Mouse (Mus musculus): ENCODE results near the gene Tspan7. TPM values are rescaled to one million over a fixed set of nuclear protein-coding genes. Genes with fewer than 3 reads are reported as not detected.

Gene Tspan7
- total RNA-seq, 2 experiments from 2014 or later, result 171 to 182 TPM

DNA sequence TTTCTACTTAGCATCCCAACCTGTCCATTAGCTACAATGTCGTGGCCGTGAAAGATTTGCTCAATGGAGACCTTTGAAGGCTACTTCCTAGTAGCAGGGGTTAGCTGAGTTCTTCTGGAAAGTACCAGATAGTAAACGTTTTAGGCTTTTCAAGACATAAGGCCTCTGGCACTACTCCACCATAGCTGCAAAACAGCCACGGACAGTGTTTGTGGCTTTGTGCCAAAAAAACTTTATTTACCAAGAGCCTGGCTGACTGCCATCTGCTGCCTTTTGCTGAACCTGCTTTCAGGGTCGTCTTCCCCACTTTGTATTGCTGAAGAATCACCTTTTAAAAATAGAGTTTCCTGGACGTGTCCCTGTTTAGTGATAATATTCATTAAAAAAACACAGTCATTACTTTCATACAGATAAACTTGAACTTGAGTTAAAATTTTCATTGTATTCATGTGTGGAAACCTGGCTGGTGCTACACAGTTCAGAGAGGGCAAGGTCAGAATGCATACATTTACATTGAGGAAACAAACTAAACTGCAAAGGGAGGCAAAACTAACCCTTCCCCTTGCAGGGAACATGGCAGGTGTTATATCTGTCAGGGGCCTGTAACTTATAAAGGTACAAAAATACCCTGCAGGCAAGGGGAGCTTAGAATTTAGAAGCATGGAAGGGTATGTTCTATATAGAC lies 54.7 kb downstream of the Tspan7 start:
- no peak for DNase-seq (ENCODE audit: low spot score in 2 of 2)

DNA sequence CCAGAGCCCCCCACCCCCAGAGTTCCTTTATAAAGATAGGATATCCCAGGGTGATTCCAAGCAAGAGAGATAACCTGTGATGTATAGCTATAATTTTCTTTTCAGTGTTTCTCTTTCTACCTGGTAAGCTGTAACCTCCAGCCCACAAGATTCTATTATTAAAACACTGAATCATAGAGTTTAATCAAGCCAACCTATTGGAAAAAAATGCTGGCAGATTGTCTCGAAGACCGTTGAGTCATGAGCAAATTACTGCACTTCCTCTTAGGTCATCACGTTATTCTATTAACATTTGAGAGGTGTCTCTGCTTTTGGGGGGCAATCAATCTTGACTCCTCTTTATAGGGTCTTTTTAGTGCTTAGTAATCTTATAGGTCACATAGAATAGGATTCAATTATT lies 61.9 kb downstream of the Tspan7 start:
- no peak for DNase-seq (ENCODE audit: low spot score in 2 of 2)

DNA sequence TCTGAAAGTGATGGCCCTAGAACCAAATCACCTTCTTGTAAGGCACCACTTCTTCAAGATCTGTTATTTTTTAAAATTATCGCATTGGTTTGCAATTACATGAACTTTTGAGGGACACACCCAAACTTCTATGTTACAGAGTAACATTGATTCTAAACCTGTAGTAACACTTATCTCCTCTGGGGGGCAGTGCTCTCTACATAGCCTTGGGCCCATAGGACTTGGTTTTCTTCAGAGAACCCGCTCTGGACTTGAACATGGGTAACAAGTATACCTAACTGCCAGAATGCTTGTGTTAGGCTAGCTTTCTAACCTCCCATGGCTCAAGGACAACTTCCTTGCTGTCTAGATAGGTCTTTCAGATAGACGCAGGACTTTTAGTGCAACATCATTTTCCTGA lies 64.8 kb downstream of the Tspan7 start:
- no peak for DNase-seq (ENCODE audit: low spot score in 2 of 2)

DNA sequence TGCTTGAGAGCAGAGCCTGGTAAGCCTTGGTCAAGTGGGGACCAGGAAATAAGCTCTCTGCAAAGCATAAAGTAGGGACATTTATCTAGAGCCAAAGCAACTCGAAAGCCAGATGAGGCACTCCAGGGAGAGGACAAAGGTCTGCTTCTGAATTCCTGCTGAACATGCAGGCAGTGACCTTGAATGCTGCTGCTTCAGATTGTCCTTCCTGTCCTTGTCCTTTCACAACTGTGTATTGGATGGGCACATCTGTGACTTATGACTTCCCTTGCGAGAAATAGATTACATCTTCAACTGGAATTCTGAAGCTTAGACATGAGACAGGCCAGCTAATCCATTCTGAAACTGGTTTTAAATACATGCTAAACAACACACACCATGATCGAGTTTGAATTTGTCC lies 71.9 kb downstream of the Tspan7 start:
- DNase-seq (ENCODE audit: low spot score in 2 of 2), result no peak

DNA sequence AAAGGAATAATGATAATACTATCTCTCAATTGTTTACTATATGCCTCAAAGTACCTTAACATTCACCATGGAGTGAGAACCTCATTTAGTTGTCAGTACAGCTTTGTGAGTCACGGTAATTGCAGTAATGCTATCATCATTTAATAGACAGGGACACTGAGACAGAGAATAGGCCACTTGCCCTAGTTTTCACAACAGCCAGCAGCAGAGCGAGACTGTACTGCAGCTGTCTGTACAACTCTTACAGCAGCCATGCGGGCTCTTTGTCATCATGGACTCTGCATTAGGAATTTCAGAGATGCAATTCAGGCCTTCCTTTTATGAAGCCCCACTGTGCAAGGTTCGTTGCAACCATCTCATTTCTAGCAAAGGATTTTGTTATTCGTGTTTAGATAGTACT lies 72.6 kb downstream of the Tspan7 start:
- DNase-seq (ENCODE audit: low spot score in 2 of 2), result no peak

DNA sequence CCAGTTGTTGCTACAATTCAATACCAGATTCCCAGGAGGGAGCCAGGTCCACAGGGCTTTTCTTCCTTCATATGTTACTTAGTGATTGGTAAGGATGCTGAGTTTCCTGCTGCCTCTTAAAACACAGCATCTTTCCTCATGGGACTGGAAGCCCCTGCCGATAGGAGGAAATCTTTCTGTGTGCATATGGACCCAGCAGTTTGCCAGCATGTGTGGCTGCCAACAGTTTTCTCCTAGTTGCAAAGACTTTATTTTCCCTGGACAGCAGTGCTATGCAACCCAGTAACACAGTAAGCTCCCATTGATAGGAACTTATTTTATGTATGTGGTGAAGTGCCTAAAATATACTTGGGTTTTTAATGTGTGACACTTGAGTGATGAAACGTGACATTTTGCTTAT lies 73.7 kb downstream of the Tspan7 start:
- no peak for DNase-seq (ENCODE audit: low spot score in 2 of 2)

DNA sequence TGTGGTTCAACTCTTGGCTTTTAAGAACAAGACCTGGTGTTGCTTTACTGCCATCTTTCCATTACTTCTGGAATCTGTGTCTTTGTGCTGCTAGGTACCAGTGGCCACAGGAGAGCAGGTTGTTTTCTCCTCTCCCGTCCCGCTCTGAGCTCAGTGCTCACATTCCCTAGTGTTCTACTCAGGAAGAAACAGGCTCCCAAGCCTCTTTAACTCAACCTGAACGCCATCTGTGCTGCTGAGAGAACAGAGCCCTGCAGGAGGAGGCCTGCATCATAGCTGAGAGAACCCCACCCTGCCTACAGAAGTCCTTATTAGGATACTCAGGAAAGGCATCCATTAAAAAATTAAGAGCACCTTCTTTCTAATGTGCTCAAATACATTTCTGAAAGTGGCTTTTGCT lies 80.9 kb downstream of the Tspan7 start:
- no peak for DNase-seq (ENCODE audit: low spot score in 2 of 2)

DNA sequence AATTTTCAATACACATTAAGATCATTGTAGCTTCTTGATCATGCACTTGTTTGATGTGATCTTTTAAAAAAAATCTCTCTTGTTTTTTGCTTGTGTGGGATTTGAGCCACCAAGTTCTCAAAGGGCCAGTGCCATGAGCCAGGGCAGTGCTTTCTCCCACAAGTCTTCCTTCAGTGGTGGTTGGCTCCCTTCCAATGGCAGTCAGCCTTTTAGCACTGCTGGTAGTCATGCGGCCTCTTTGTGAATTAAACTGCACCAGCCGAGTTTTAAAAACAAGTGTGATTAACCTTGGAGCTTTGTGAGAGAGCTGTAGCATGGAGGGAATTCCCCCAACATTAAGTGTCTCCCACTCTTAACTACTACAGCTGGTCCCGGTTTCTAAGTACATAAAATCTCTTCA lies 89.6 kb downstream of the Tspan7 start:
- peak in 1 of 2 experiments; percentile 12 for DNase-seq (ENCODE audit: low spot score in 2 of 2)

DNA sequence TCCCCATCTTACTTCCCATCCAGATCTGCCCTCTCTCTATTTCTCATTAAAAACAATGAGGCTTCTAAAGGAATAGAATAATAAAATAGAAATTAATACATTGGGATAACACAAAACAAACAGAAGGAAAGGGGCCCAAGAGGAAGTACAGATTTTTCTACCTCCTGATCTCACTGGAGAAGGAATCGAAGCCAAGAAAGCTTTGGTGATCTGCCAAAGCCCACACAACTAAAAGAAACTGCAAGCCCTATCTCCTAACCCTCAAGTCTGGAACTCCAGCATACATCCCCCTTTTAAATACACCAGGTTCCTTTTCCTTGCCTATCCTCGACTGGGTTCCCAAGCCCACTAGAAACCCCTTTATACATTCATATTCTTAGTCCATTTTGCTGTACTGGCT lies 90.4 kb downstream of the Tspan7 start:
- no peak for DNase-seq (ENCODE audit: low spot score in 2 of 2)

DNA sequence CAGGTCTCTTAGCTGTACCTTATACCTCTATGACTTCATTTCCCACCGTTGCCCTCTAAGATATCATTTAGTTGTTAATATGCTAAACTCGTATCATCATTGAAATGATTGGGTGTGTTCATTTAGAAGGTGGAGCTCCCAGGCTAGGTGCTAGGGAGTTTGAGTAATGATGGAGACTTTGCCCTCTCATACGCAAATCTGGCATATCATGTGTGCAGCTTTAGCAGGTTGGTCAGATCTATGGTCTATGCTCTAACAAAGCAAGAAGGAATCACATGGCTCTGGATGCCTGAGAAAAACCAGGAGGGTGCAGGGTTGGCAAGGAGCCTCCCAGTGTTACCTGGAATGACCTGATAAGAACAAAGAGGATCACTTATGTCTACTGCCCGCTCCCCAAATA lies 91.4 kb downstream of the Tspan7 start:
- DNase-seq (ENCODE audit: low spot score in 2 of 2), result no peak

DNA sequence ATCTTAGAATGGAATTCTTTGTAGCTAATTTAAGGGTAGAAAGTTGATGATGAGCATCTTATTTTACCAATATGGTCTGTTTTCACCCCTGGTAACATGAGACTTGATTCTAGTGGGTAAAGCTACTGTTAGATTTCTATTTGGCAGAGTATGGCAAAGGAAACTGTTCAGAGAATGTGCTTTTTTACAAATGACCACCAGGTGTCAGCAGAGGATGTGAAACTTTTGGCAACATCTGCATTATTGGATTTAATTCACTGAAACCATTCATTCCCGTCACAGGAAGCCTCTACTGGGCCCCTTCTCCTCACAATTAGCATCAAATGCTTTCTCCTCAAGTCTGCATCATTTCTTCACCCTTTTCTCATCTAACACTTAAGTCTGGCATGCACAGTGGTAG lies 92.4 kb downstream of the Tspan7 start:
- DNase-seq (ENCODE audit: low spot score in 2 of 2), result no peak

DNA sequence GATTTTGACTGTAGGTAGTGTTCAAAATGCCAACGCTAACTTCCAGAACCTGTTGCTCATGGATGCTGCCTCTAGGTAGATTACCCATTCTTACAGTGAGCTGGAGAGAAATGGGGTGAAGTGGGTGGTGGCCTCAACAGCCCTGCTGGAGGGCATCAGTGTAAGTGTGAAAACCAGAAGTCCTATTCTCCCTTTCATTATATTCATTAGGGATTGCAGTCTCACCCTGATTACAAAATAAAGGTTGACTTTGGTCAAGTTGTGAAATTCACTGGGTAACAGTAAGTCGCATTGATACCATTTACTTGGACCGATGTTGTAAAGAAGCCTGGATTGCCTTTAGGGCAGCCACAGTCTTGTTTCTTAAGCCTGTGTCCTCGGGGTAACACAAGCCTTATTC lies 97.8 kb downstream of the Tspan7 start:
- DNase-seq (ENCODE audit: low spot score in 2 of 2), result no peak

DNA sequence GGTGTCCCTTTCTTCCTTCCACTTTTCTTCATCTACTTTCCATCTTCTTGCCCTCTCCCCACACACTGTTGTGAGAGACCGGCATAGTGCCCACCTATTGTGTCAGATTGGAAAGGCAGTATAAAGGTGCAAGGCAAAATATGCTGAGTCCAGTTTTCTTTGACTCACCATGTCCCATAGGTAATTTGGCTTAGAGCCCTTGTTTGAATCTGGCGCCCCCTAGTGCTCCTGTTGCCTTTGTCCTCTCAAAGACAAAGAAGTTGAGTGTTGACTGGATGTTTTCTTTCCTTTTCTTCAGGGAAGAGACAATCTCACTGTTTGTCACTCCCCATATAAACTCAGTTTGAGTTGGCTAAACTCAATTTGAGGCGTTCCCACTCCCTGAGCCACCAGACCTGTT lies 107.3 kb downstream of the Tspan7 start:
- DNase-seq (ENCODE audit: low spot score in 2 of 2), result no peak

DNA sequence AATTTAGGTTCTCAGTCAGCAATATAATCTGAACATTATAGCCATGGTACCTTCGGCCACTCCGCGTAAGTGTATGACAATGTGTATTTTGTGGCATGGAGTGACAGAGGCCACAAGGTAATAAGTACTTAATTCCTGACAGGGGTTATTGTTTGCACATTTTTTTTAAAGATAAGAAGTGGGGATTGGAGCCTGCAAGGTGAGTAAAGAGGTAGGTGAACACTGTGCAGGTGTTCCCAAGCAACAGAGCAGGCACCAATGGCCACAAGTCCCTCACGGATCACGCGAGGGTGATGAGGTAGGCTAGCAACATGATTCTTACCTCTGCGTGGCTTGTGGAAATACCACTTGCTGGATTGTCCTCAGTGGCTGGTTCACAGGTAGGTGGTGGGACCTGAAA lies 108.6 kb downstream of the Tspan7 start:
- DNase-seq (ENCODE audit: low spot score in 2 of 2), result no peak

DNA sequence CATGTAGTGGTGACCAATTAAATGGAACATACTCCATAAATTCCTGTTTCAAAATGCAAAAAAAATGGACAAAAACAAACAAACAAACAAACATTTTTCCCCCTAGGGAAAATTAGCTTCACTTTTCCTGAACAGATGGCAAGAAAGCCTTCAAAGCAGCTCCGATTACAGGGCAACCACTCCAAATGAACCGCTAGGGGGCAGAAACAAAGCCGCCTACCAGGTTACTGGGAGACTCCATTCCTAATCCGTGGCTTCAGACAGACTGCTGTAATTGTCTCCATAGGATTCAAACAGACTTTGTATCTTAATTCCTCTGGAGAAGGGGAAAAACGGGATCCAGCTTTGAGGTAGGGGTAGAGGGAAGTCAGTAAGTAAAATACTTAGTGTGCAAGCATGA lies 132.2 kb downstream of the Tspan7 start:
- no peak for DNase-seq (ENCODE audit: low spot score in 2 of 2)

DNA sequence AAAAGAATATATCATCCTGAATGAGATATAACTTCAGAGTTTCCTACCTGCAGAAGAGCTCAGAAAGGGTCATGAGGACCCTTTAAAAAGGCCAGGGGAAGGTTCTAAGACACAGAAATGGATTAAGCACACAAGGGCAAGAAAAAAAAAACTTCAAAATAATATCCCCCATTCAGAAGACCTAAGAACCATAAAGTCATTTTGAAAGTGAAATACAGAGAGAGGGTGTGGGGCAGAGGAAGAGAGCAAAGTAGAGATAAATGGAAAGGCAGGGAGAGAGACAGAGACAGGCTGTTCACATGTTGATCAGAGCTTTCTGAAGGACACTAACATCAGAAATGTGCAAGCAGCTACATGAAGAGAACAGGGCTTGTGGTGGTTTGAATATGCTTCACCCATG lies 156.1 kb downstream of the Tspan7 start:
- DNase-seq (ENCODE audit: low spot score in 2 of 2), result no peak

Other genes starting within 250 kb of the Tspan7 start
- under 1 TPM in 1 of 2 experiments, not detected in 1; 0.36 TPM for gene Otc, start 232.9 kb upstream of the Tspan7 start, total RNA-seq (2021)
- 10 to 100 TPM; 16.5 to 19.3 TPM for gene Mid1ip1, start 229.9 kb downstream of the Tspan7 start, total RNA-seq (2021)

Measured in gastrocnemius, postnatal 4 days (tissue).